Mouse (Mus musculus) lung, embryonic 15.5 days (tissue): Measurements from ENCODE around the gene Spata7. TPM values are rescaled to one million over a fixed set of nuclear protein-coding genes. Genes with fewer than 3 reads are reported as not detected.
A peak's percentile ranks its signal among the peaks of the same experiment; 100 is the strongest.

Experiments
- ATAC-seq: fragments of 200-750 bp; cut with Nextera tagmentation; 2 replicates; pipeline ENCODE4 v1.8.0; 2017; ENCODE audit warnings: moderate number of reproducible peaks, borderline replicate concordance; ENCODE audit not compliant: low FRiP score, low TSS enrichment; ENCODE audit errors: extremely low read depth
- H3K27ac ChIP-seq: fragments of 300-500 bp; sonication (generic); 2 replicates; pipeline ENCODE4 v1.5.1; 2015; ENCODE audit warnings: moderate library complexity, mild to moderate bottlenecking, inconsistent platforms
- H3K27me3 ChIP-seq: fragments of 300-500 bp; sonication (generic); 2 replicates; pipeline ENCODE4 v1.6.1; 2015; ENCODE audit warnings: inconsistent platforms
- H3K36me3 ChIP-seq: fragments of 300-500 bp; sonication (generic); 2 replicates; pipeline ENCODE4 v1.6.1; 2015; ENCODE audit warnings: inconsistent platforms
- H3K4me1 ChIP-seq: fragments of 300-500 bp; sonication (generic); 2 replicates; pipeline ENCODE4 v1.6.1; 2015; ENCODE audit warnings: inconsistent platforms
- H3K4me2 ChIP-seq: fragments of 300-500 bp; sonication (generic); 2 replicates; pipeline ENCODE4 v1.6.1; 2015; ENCODE audit warnings: inconsistent platforms, mild to moderate bottlenecking, moderate library complexity
- H3K4me3 ChIP-seq: fragments of 300-500 bp; sonication (generic); 2 replicates; pipeline ENCODE4 v1.5.1; 2015; ENCODE audit warnings: mild to moderate bottlenecking, inconsistent platforms
- H3K9ac ChIP-seq: fragments of 300-500 bp; sonication (generic); 2 replicates; pipeline ENCODE4 v1.6.1; 2015; ENCODE audit warnings: inconsistent platforms
- H3K9me3 ChIP-seq: fragments of 300-500 bp; sonication (generic); 2 replicates; pipeline ENCODE4 v1.6.1; 2016; ENCODE audit warnings: inconsistent platforms
- WGBS: fragments of 180-500 bp; shearing (Covaris S2); methylation state at CpG from one replicate; pipeline ENCODE4 v1.1.7; 2015; 5-methylcytosine and 5-hydroxymethylcytosine counted together
- polyA plus RNA-seq: library from polyadenylated mRNA; unstranded; fragments of >200 nt; fragmentation: Nextera tagmentation; extraction: Ambion mirVana; gene quantifications from 2 replicates; pipeline ENCODE4 v1.2.1, GENCODE M21; 2015

Gene Spata7
- polyA plus RNA-seq, 1 experiment from 2014 or later = 16.5 TPM

DNA sequence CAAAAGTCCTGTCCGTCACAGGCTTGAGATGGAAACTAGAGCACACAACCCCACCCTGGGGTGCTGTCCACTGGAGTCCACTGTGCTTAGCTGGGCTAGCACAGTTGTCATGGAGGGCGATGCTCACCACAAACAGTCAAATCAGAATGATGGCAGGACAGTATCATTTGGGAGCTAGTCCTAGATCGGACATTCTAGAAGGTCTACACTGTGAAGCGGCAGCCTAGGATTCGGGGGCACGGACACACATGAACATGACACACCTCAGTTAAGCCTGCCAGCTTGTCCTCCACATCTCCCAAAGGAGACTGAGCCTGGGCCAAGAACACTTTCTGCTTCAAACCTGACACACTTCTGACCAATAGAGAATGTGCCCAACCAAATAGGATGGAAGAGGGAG is 48.9 kb downstream of the Spata7 start:
- Histone ChIP-seq H3K4me1 (no peaks in the 10 kb centered on the region), H3K27me3 (no peaks in the 10 kb centered on the region), H3K36me3 (peaks cover 33% of the 10 kb centered on the region), H3K9ac (no peak overlapping the region), H3K27ac (no peak overlapping the region), H3K4me2 (no peak overlapping the region), H3K4me3 (no peak overlapping the region), H3K9me3 (no peaks in the 10 kb centered on the region)
- no peak for ATAC-seq
- 96% methylated on average over 6 of the region's 6 CpGs for whole genome bisulfite sequencing

DNA sequence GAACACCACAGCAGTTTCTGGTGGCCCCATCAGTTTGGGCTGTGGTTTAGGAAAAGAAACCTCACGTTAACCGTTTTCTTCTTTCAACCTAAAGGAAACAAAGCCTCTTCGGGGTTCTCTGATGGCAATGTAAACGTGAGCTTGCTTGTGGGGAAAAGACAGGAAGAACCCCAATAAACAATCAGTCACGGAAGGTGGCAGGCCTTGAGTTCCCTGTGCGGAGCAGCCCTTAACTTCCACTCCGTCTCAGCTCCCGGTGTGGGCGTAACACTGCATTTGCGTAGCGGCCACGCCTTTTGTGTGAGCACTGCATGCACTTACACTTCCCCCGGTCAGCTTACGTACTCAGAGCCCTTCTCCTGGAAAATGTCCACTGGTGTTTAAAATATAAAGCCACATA is 49.4 kb downstream of the Spata7 start:
- Histone ChIP-seq H3K4me1 (no peaks in the 10 kb centered on the region), H3K9me3 (no peaks in the 10 kb centered on the region), H3K4me3 (no peak overlapping the region), H3K27me3 (no peaks in the 10 kb centered on the region), H3K36me3 (peaks cover 38% of the 10 kb centered on the region), H3K4me2 (no peak overlapping the region), H3K9ac (no peak overlapping the region), H3K27ac (no peak overlapping the region)
- WGBS = 52% methylated on average over 14 of the region's 14 CpGs
- no peak for ATAC-seq

DNA sequence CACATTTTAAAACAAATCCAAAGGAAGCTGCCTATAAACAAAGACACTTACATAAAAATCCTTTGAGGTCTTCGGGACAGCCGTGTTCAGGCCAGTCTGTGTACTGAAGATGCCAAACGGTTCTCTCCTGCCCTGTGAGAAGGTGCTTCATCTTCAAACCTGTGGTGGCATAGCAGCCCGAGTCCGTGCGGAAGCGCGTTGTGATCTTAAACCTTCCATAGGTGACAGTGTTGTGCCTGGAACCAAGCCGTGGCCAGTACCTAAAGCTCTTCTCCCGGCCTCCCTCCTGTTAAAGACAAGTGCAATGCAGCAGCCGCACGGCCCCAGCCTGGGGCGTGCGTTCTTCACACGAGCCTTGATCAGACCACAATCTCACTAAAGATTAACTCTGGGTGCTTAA is 51.9 kb downstream of the Spata7 start:
- ATAC-seq = no peak
- Histone ChIP-seq H3K9ac (no peak overlapping the region), H3K27ac (no peak overlapping the region), H3K4me3 (no peak overlapping the region), H3K4me1 (peaks cover 8% of the 10 kb centered on the region; the same call in 1 of the 2 replicates), H3K4me2 (no peak overlapping the region), H3K27me3 (no peaks in the 10 kb centered on the region), H3K36me3 (peaks cover 47% of the 10 kb centered on the region), H3K9me3 (no peaks in the 10 kb centered on the region)
- 81% methylated on average over 15 of the region's 15 CpGs for WGBS

DNA sequence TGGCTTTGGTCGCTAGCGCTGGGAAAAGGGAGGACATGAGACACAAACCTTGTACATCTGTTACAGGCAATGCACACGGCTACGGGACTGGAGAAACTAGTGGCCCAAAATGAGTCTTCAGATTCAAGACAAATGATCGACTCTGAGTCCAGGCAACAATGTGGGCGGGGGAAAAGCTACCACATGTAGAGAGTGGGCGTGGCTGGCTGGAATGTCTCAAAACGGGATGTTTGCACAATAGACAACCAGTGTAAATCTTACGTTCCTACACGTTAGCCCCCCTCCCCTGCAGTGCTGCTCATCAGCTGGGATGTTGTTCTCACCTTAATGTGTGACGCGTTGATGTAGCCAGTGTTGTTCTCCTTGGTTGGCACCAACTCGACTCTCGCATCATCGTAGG is 54.2 kb downstream of the Spata7 start:
- WGBS = 79% methylated on average over 15 of the region's 15 CpGs
- Histone ChIP-seq H3K4me2 (no peak overlapping the region), H3K4me1 (peaks cover 9% of the 10 kb centered on the region; the same call in 1 of the 2 replicates), H3K9me3 (no peaks in the 10 kb centered on the region), H3K36me3 (peaks cover 51% of the 10 kb centered on the region), H3K27ac (no peak overlapping the region), H3K4me3 (no peak overlapping the region), H3K9ac (no peak overlapping the region), H3K27me3 (no peaks in the 10 kb centered on the region)
- ATAC-seq = no peak

DNA sequence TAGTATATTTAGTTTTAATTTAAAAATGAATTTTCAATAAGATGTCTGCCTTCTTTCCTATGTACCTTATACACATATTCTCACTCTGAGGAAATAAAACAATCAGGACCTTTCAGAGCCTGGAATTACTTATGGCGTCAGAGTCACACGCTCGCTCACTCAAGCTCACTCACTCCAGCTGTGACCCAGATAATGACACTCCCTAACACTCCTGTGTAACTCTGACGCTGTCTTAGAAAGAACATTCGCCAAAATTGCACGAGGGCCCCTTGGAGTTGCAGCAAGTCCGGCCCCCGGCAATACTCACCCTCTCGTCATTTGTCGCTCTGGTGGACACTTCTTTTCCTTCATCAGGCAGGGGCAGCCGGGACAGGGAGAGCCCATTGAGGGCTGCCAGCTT is 55.2 kb downstream of the Spata7 start:
- no peak for ATAC-seq
- no peak overlapping the region for H3K27ac ChIP-seq

DNA sequence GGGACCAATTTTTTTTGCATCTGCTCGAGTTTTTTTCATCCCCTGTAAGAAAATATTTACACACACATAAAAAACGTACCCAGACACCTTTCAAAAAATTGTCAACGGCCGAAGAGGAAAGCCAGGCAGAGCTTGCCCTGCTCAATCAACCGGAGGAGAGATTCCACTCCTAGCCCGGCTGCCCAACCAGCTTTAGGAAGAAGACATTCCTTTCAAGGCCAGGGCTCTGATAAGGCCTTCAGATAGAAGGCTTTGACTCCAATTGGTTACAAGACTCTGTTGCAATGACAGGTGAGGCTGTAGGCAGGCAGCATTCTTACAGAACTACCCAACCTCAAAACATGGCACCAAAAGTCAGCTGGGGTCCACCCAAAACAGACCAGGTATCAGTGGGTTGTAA is 55.6 kb downstream of the Spata7 start:
- Histone ChIP-seq H3K9me3 (no peaks in the 10 kb centered on the region), H3K27ac (no peak overlapping the region), H3K4me2 (no peak overlapping the region), H3K36me3 (peaks cover 52% of the 10 kb centered on the region), H3K9ac (no peak overlapping the region), H3K4me3 (no peak overlapping the region), H3K27me3 (no peaks in the 10 kb centered on the region), H3K4me1 (peaks cover 9% of the 10 kb centered on the region; the same call in 1 of the 2 replicates)
- 46% methylated on average over 6 of the region's 6 CpGs for WGBS
- ATAC-seq = no peak

More for the DNA sequence above, 55.2 kb downstream of the Spata7 start:
- H3K9me3 ChIP-seq = no peaks in the 10 kb centered on the region
- H3K36me3 ChIP-seq = peaks cover 52% of the 10 kb centered on the region
- WGBS = 53% methylated on average over 11 of the region's 11 CpGs
- no peak overlapping the region for H3K4me2 ChIP-seq
- no peak overlapping the region for H3K4me3 ChIP-seq
- no peak overlapping the region for H3K9ac ChIP-seq
- H3K27me3 ChIP-seq = no peaks in the 10 kb centered on the region
- peaks cover 9% of the 10 kb centered on the region; the same call in 1 of the 2 replicates for H3K4me1 ChIP-seq

DNA sequence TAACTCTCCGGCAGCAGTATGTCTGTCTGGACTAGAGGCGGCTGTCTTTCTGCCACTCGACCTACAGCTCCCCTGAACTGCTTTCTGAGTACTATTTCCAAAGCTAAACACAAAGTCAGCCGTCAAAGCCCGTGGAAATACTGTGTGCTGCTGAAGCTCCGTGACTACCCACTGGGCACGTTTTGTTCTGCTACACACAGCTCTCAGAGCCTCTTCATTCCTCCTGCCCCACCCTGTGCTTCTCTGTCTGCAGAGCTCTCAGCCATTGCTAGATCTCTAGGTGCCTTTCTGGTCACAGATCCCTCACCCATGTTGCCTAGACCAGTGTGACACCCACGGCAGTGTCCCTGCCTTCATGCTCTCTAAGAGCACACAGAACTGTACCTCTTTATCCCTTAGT is 62.3 kb downstream of the Spata7 start:
- no peak overlapping the region for H3K4me2 ChIP-seq
- H3K27ac ChIP-seq = no peak overlapping the region
- ATAC-seq = no peak
- H3K9ac ChIP-seq = no peak overlapping the region
- H3K4me3 ChIP-seq = no peak overlapping the region
- H3K27me3 ChIP-seq = no peaks in the 10 kb centered on the region
- H3K9me3 ChIP-seq = no peaks in the 10 kb centered on the region
- WGBS = 85% methylated on average over 8 of the region's 8 CpGs
- H3K4me1 ChIP-seq = no peaks in the 10 kb centered on the region
- H3K36me3 ChIP-seq = peaks cover 39% of the 10 kb centered on the region

DNA sequence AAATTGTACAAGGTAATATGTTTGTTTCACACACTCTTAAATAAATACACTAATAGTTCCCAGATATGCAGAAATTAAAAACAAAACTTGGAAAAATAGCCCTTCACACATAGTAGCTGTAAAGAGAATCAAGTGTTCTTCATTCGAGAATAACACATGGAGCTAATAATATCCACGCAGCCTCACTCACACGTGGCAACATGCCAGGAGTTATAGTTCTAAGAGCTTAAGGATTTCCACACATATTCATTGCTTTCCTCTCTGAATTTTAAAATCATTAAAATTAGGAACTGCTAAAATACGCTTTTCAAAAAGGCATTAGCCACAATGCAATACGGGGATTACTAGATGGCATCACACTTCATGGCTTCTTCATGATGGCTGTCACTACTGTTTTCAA is 69.2 kb downstream of the Spata7 start:
- H3K27ac ChIP-seq = no peak overlapping the region
- no peak overlapping the region for H3K9ac ChIP-seq
- H3K4me2 ChIP-seq = no peak overlapping the region
- H3K9me3 ChIP-seq = no peaks in the 10 kb centered on the region
- ATAC-seq = no peak
- H3K4me3 ChIP-seq = no peak overlapping the region
- no peaks in the 10 kb centered on the region for H3K4me1 ChIP-seq
- H3K27me3 ChIP-seq = no peaks in the 10 kb centered on the region
- peaks cover 35% of the 10 kb centered on the region for H3K36me3 ChIP-seq
- 63% methylated on average over 5 of the region's 5 CpGs for WGBS

DNA sequence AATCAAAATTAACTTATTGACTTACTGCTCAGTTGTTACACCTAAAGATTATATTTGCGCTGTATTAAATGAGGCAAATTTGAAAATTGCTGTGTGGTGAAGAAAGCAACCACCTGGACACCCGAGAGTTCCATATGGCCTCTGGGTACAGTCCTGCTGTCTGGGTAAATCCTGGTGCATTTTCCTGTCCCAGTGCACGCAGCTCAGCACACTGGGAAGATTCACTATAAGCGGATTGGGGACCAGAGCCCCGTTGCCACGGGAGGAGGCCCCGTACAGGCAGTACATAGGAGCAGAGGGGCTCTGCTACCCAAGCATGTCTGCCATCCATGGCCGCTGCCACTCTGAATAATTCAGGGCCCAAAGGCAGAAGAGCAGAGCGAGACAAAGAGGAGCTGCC is 73.6 kb downstream of the Spata7 start:
- no peak overlapping the region for H3K27ac ChIP-seq
- 88% methylated on average over 9 of the region's 9 CpGs for WGBS
- no peaks in the 10 kb centered on the region for H3K27me3 ChIP-seq
- H3K36me3 ChIP-seq = peaks cover 39% of the 10 kb centered on the region; the same call in 1 of the 2 replicates
- no peak for ATAC-seq
- H3K4me2 ChIP-seq = no peak overlapping the region
- H3K9ac ChIP-seq = no peak overlapping the region
- H3K4me1 ChIP-seq = no peaks in the 10 kb centered on the region
- H3K9me3 ChIP-seq = no peaks in the 10 kb centered on the region
- no peak overlapping the region for H3K4me3 ChIP-seq

DNA sequence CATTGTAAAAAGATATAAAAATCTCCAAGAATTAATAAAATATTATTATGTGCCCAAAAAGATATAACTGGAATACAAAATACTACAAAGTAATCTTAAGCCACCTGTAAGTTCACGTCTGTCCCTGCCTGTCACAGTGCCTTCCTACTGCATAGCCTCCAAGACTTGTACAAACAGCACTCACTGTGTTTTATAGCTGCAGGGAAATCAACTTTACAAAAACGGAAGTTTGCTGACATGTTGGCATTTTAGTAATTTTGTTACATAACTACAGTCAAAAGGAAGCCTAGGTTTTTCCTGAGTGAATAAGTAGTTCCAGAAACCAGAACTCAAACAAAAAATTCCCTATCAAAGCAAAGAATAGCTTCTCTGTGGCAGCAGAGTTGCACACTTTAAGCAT is 75.6 kb downstream of the Spata7 start:
- Histone ChIP-seq H3K27ac (no peak overlapping the region), H3K4me2 (no peak overlapping the region), H3K27me3 (no peaks in the 10 kb centered on the region), H3K9me3 (no peaks in the 10 kb centered on the region), H3K36me3 (peaks cover 39% of the 10 kb centered on the region; the same call in 1 of the 2 replicates), H3K9ac (no peak overlapping the region), H3K4me1 (no peaks in the 10 kb centered on the region), H3K4me3 (no peak overlapping the region)
- ATAC-seq = no peak
- WGBS = 82% methylated on average over 2 of the region's 2 CpGs

DNA sequence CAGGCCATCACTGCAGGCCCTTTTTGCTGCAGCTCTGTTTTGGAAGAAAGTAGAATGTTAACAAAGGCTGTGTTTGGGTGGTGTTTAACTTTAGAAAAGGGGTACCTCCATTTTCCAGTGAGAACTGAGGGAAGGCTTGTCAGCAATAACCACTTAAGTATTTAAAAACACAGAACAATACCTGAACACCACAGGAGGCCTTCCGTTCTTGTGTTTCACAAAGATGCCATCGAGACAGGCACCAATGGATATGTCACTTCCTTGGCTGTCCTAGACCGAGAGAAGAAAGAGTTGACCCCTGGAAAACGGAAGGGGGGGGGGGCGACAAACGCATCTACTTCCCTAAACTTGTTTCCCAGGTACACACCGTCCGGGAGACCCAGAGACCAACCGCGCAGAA is 76.0 kb downstream of the Spata7 start:
- Histone ChIP-seq H3K9ac (no peak overlapping the region), H3K9me3 (no peaks in the 10 kb centered on the region), H3K27ac (no peak overlapping the region), H3K36me3 (peaks cover 39% of the 10 kb centered on the region; the same call in 1 of the 2 replicates), H3K4me1 (no peaks in the 10 kb centered on the region), H3K27me3 (no peaks in the 10 kb centered on the region), H3K4me3 (no peak overlapping the region), H3K4me2 (no peak overlapping the region)
- no peak for ATAC-seq
- WGBS = 87% methylated on average over 10 of the region's 10 CpGs

DNA sequence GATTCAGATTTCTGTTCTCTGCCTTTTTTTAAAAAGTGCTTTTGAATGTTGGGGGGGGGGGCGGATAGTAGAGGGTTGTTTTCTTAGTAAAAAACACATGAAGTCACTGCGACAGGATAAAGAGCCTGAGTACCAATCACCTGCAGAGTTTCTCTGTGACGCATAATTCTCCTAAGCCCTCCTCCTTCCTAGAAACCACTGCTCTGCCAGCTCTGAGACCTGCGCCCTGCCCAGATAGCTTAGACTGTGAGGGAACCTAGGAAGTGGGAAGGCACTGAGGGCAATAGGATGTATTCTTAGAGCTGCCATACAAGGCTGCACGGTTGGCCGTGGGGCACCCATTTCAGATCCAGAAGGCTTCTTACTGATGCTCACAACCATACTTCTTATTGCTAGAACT is 84.9 kb downstream of the Spata7 start:
- no peaks in the 10 kb centered on the region for H3K27me3 ChIP-seq
- peaks cover 2% of the 10 kb centered on the region; the same call in 1 of the 2 replicates for H3K36me3 ChIP-seq
- peak overlapping the region; percentile 73 for H3K27ac ChIP-seq
- peak overlapping the region; percentile 40 for H3K4me2 ChIP-seq
- no peaks in the 10 kb centered on the region for H3K9me3 ChIP-seq
- H3K4me1 ChIP-seq = peaks cover 18% of the 10 kb centered on the region
- 71% methylated on average over 6 of the region's 6 CpGs for WGBS
- no peak overlapping the region for H3K4me3 ChIP-seq
- ATAC-seq = no peak
- H3K9ac ChIP-seq = no peak overlapping the region

DNA sequence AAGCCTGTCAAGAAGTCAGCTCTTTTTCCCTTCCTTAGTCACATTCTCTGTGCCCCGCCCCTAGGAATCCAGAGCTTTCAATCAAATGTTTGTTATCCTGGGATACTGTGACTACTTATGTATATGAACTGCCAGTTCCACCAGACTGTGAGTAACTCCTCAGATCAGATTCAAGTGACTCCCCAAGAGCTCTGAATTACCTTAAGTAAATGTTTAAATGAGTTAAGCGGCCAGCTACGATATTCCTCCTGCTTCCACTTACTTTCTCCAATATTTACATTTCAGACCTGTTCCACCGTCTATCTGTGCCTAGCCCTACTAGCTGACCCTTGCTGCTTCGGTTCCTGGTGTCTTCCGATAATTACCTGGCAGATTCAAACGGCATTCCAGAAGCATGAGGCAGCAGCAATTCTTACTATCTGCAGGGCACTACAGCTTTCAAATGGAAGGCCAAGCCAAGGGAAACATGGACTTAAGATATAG is 85.7 kb downstream of the Spata7 start:
- WGBS = 19% methylated on average over 7 of the region's 7 CpGs
- Histone ChIP-seq H3K36me3 (no peaks in the 10 kb centered on the region), H3K4me3 (no peak overlapping the region), H3K9me3 (no peaks in the 10 kb centered on the region), H3K4me1 (peaks cover 18% of the 10 kb centered on the region), H3K27me3 (no peaks in the 10 kb centered on the region), H3K4me2 (peak overlapping the region; percentile 40; the same call in 1 of the 2 replicates), H3K9ac (no peak overlapping the region), H3K27ac (peak overlapping the region; percentile 83)
- peak; percentile 89 for ATAC-seq
